Mouse (Mus musculus) hindbrain, embryonic 11.5 days (tissue): ENCODE data around the gene Defb35. TPM values are rescaled to one million over a fixed set of nuclear protein-coding genes. Genes with fewer than 3 reads are reported as not detected.
"Not testable (repeated sequence)": the region's sequence is repeated elsewhere in the genome, so short reads cannot be mapped to it uniquely, and the experiment has no call there.

Source experiments
- ATAC-seq: fragments of 200-750 bp; cut with Nextera tagmentation; 2 replicates; pipeline ENCODE4 v1.8.0; 2017; ENCODE audit warnings: mild to moderate bottlenecking, moderate TSS enrichment, moderate library complexity; ENCODE audit not compliant: low FRiP score
- DNase-seq: peaks from one replicate; pipeline ENCODE4 v3.0.0-alpha.2; 2015; ENCODE audit warnings: low spot score
- H3K27ac ChIP-seq: fragments of 300-500 bp; sonication (generic); 2 replicates; pipeline ENCODE4 v1.5.1; 2014; ENCODE audit warnings: mild to moderate bottlenecking, low read depth, low read length
- H3K27me3 ChIP-seq: fragments of 300-500 bp; sonication (generic); 2 replicates; pipeline ENCODE4 v1.6.1; 2014; ENCODE audit warnings: mild to moderate bottlenecking, low read length, moderate library complexity, mixed read lengths; ENCODE audit not compliant: control insufficient read depth, insufficient read depth
- H3K36me3 ChIP-seq: fragments of 300-500 bp; sonication (generic); 2 replicates; pipeline ENCODE4 v1.6.1; 2014; ENCODE audit warnings: mild to moderate bottlenecking, low read length, moderate library complexity, mixed read lengths; ENCODE audit not compliant: control insufficient read depth, insufficient read depth
- H3K4me1 ChIP-seq: fragments of 300-500 bp; sonication (generic); replicated peaks from 2 replicates; pipeline ENCODE4 v1.6.1; 2014; ENCODE audit warnings: low read length, mixed read lengths; ENCODE audit not compliant: control insufficient read depth, insufficient read depth
- H3K4me2 ChIP-seq: fragments of 300-500 bp; sonication (generic); replicated peaks from 2 replicates; pipeline ENCODE4 v1.6.1; 2014; ENCODE audit warnings: mild to moderate bottlenecking, low read depth, low read length
- H3K4me3 ChIP-seq: fragments of 300-500 bp; sonication (generic); 2 replicates; pipeline ENCODE4 v1.5.1; 2014; ENCODE audit warnings: low read depth, low read length
- H3K9ac ChIP-seq: fragments of 300-500 bp; sonication (generic); 2 replicates; pipeline ENCODE4 v1.6.1; 2014; ENCODE audit warnings: low read depth, low read length
- H3K9me3 ChIP-seq: fragments of 300-500 bp; sonication (generic); 2 replicates; pipeline ENCODE4 v1.6.1; 2016; ENCODE audit warnings: low read length; ENCODE audit not compliant: control insufficient read depth
- WGBS: fragments of 180-500 bp; shearing (Covaris S2); extraction: QIAGEN DNeasy Blood & Tissue Kit; methylation state at CpG from one replicate; pipeline ENCODE4 v1.1.7; 2014; 5-methylcytosine and 5-hydroxymethylcytosine counted together
- polyA plus RNA-seq: library from polyadenylated mRNA; unstranded; fragments of >200 nt; fragmentation: Nextera tagmentation; extraction: Ambion mirVana; gene quantifications from 2 replicates; pipeline ENCODE4 v1.2.1, GENCODE M21; 2014

Defb35 gene
- polyA plus RNA-seq = not detected in 2 replicates

DNA sequence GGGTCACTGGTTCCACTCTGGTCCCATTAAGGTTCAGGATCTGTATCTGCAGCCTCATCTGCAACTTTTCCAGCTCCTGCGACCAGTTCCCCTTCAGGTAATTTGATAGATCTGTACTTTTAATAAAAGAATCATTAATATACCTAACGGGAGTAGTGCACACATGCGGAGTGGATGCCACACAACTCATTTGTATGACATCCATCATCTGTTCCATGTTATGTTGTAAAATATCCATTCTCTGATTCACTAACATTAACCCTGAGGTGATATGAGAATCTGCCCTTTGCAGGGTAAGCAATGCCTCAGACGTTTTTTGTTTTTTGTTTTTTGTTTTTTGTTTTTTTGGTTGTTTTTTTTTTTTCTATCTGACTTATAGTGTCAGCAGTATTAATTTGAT lies at the start of gene Defb35:
Gene Defb35, plus strand, starts transcription at position 301 of the 400 bp plus-strand sequence.
- H3K36me3 ChIP-seq, H3K4me1 ChIP-seq, H3K27ac ChIP-seq, H3K4me3 ChIP-seq, H3K9me3 ChIP-seq, ATAC-seq, DNase-seq, H3K27me3 ChIP-seq, H3K4me2 ChIP-seq, H3K9ac ChIP-seq: not testable (repeated sequence)
- WGBS = 85% methylated on average over 4 of the region's 4 CpGs

DNA sequence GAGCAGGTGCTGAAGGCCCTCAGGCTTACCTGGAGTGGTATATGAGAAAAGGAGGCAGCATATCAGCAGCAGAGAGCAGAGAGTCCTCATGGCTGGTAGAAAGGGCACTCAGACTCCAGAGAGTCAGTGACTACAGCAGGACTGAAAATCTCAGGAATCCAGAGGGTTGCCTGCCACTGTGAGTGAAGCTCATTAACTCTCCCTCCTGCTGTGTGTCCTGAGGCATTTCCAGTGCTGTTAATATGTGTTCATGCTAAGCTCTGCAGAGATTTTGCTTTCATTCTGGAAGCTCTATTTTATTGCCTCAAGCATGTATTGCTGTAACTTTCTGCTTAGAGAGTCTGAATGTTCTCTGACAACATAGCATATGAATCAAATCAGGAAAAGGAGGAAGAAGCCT lies 31.9 kb upstream of the Defb35 start, which contains the start of gene Defb11:
Gene Defb11, minus strand, starts transcription at position 123 of the 400 bp plus-strand sequence.
- not testable (repeated sequence) for H3K9ac ChIP-seq, H3K9me3 ChIP-seq, ATAC-seq, H3K4me2 ChIP-seq, H3K36me3 ChIP-seq, H3K4me1 ChIP-seq, H3K27me3 ChIP-seq, H3K27ac ChIP-seq, H3K4me3 ChIP-seq
- DNase-seq = peak; percentile 2

DNA sequence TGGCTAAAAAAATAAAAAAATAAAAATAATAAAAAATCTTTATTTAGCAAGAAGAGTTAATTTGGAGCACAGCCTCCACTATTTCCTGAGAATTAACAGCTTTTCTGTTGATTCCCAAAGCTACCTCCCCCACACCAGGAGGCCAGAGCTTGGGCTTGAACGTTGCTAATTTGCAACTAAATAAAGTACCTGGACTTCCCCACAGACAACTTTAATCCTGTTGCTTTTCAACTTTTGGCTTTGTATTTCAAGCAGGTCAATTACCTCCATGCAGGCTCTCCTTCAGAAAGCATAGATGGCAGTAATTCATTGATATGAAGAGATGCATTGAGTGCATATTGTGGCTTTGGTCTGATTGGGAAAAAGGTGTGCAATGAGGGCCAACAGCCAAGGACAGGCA lies 26.2 kb upstream of the Defb35 start:
- no peak for ATAC-seq
- Histone ChIP-seq H3K4me2 (no peak overlapping the region), H3K27me3 (no peaks in the 10 kb centered on the region), H3K9me3 (no peaks in the 10 kb centered on the region), H3K27ac (no peak overlapping the region), H3K4me1 (no peaks in the 10 kb centered on the region), H3K36me3 (no peaks in the 10 kb centered on the region), H3K4me3 (no peak overlapping the region), H3K9ac (no peak overlapping the region)
- no peak for DNase-seq
- 21% methylated on average over 1 of the region's 1 CpGs for WGBS

DNA sequence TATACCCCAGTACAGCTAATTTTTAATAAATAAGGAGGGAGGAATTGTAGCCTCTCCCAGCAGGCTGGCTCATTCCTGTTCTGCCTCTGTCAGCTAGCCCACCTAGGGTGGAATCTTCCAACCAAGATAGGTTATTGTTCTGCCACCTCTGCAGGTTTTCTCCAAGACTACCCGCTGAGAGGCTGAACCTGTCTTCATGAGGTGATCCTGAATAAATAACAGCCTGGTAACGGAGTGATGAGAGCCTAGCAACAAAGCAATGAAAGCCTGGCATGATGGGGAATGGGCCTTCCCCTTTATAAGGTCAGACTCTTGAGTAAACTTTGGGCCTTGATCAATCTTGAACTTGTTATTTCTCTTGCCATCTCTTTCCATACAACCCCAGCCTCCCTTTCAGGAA lies 25.6 kb upstream of the Defb35 start:
- WGBS = 15% methylated on average over 2 of the region's 2 CpGs
- no peaks in the 10 kb centered on the region for H3K4me1 ChIP-seq

DNA sequence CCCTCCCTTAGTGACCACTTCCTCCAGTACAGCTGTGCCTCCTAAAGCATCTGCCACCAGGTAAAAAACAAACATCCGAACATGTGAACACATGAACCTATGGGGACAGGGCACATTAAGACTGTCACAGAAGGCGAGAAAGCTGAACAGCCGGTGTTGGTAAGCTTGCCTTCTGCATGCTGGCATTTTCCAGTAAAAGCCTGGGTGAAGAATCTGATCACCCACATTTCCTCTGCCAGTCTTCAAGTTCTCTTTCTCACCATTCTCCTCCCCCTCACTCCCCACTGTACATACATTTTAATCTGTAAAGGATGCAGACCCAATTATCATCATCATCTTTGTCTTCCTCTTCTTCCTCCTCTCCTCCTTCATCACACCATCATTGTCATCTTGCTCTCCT lies 22.5 kb upstream of the Defb35 start:
- H3K4me1 ChIP-seq = no peaks in the 10 kb centered on the region
- H3K9ac ChIP-seq = no peak overlapping the region
- H3K36me3 ChIP-seq = no peaks in the 10 kb centered on the region
- no peak overlapping the region for H3K27ac ChIP-seq
- 92% methylated on average over 3 of the region's 3 CpGs for WGBS
- ATAC-seq (no peak), DNase-seq (no peak)
- H3K9me3 ChIP-seq = no peaks in the 10 kb centered on the region
- no peak overlapping the region for H3K4me2 ChIP-seq
- no peak overlapping the region for H3K4me3 ChIP-seq
- no peaks in the 10 kb centered on the region for H3K27me3 ChIP-seq

More for the DNA sequence above, 25.6 kb upstream of the Defb35 start:
- Histone ChIP-seq H3K9ac (no peak overlapping the region), H3K27me3 (no peaks in the 10 kb centered on the region), H3K27ac (no peak overlapping the region), H3K9me3 (no peaks in the 10 kb centered on the region), H3K36me3 (no peaks in the 10 kb centered on the region), H3K4me2 (no peak overlapping the region), H3K4me3 (no peak overlapping the region)
- DNase-seq (no peak), ATAC-seq (no peak)

GRCm38 (mm10) chr8:21930754-21931153 lies 7.4 kb upstream of the Defb35 start:
- not testable (repeated sequence) for H3K27ac ChIP-seq, H3K4me2 ChIP-seq, DNase-seq, H3K9me3 ChIP-seq, H3K4me1 ChIP-seq, H3K4me3 ChIP-seq, H3K36me3 ChIP-seq, H3K27me3 ChIP-seq, H3K9ac ChIP-seq, ATAC-seq
- 83% methylated on average over 3 of the region's 3 CpGs for WGBS

DNA sequence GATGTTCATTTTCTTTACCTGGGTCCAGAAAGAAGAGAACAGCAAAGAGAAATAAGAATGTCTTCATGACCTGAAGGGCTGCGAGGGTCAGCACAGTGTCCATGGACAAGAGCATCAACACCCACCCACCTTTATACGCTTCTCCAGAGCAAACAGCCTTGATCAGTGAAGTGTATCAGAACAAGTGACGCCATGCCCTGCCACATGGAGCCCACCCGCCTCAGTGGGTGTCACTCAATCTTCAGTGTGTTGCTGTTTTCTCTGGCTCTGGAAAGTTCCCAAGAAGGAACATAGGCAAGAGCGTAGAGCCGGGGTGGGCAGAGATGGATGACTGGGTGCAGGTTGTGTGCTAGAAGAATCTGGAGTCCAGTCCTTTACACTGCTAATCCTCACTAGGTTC lies 5.5 kb upstream of the Defb35 start, which contains the start of gene Defb15:
Gene Defb15, minus strand, starts transcription at position 101 of the 400 bp plus-strand sequence.
- Histone ChIP-seq H3K27me3 (no peaks in the 10 kb centered on the region), H3K9ac (no peak within 1 kb of the TSS), H3K4me2 (no peak within 1 kb of the TSS), H3K4me1 (no peaks in the 10 kb centered on the region), H3K4me3 (no peak within 1 kb of the TSS), H3K9me3 (no peaks in the 10 kb centered on the region), H3K27ac (no peak within 1 kb of the TSS), H3K36me3 (no peaks in the 10 kb centered on the region)
- DNase-seq (no peak), ATAC-seq (no peak)
- WGBS = 88% methylated on average over 6 of the region's 6 CpGs

GRCm38 (mm10) chr8:21946462-21946861 lies 8.3 kb downstream of the Defb35 start, which contains the start of gene Defb13:
TSS of gene Defb13 (plus strand) at chr8:21946762.
- no peaks in the 10 kb centered on the region for H3K4me1 ChIP-seq
- WGBS = 86% methylated on average over 6 of the region's 6 CpGs
- no peak for ATAC-seq
- no peak for DNase-seq
- H3K27ac ChIP-seq = no peak within 1 kb of the TSS
- H3K4me2 ChIP-seq = no peak within 1 kb of the TSS
- no peaks in the 10 kb centered on the region for H3K36me3 ChIP-seq
- no peaks in the 10 kb centered on the region for H3K9me3 ChIP-seq
- no peaks in the 10 kb centered on the region for H3K27me3 ChIP-seq
- no peak within 1 kb of the TSS for H3K4me3 ChIP-seq
- H3K9ac ChIP-seq = no peak within 1 kb of the TSS

DNA sequence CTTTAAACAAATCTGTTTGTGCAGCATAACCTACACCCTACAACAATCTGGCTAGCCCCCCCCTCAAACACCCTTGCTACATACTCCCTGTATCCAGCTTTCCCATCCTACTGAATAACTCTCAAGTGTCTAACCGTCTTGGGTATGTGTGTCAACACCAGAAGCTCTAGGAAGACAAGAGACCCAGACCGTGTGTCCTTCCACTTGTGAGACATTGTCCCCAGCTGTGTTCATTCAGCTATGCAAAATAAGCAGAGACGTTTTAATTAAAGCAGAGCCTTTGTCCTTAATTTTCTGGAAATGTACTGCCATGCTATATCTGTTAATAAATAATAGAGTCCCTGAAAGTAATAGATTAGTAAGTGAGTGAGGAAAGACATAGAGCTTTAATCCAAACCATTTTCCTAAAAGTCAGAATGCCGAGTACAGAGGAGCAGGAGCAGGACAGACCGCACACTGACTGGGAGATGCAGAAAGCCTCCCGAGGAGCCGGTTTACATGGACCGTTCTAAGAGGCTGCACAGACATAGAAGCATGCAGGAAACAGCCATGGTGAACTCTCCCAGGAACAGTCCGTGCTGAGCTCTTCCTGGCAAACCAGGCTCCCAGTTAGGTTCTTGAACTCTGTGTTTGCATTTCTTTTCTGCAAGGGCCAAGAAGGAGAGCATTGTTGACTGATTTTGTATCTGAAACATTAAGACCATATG lies 9.3 kb downstream of the Defb35 start:
- no peak overlapping the region for H3K9ac ChIP-seq
- no peak overlapping the region for H3K4me2 ChIP-seq
- H3K4me3 ChIP-seq = no peak overlapping the region
- H3K27me3 ChIP-seq = no peaks in the 10 kb centered on the region
- no peak overlapping the region for H3K27ac ChIP-seq
- 67% methylated on average over 9 of the region's 9 CpGs for WGBS
- ATAC-seq (no peak), DNase-seq (no peak)
- no peaks in the 10 kb centered on the region for H3K4me1 ChIP-seq
- no peaks in the 10 kb centered on the region for H3K36me3 ChIP-seq
- H3K9me3 ChIP-seq = no peaks in the 10 kb centered on the region
